Mouse (Mus musculus) cerebellum, postnatal 4 days (tissue): Measurements from ENCODE around the gene Umod.

Experiments used
- DNase-seq, 2 experiments: peaks; one replicate each; pipeline ENCODE4 v3.0.0; 2022; ENCODE audit warnings: low spot score in 2 of 2, mixed read lengths in 1 of 2

Gene Umod

GRCm38 (mm10) chr7:119441938-119442337 lies 37.1 kb downstream of the Umod start:
- no peak for DNase-seq

GRCm38 (mm10) chr7:119427180-119427616 lies 51.9 kb downstream of the Umod start:
- peak in 1 of 2 experiments; percentile 62 for DNase-seq

GRCm38 (mm10) chr7:119420730-119421129 lies 58.4 kb downstream of the Umod start:
- peak in 1 of 2 experiments; percentile 10 for DNase-seq

GRCm38 (mm10) chr7:119418523-119418922 lies 60.6 kb downstream of the Umod start:
- peak in 1 of 2 experiments; percentile 37 for DNase-seq
